Mouse (Mus musculus): ENCODE measurements around the gene Gm10720.
"Not testable (repeated sequence)": the region's sequence is repeated elsewhere in the genome, so short reads cannot be mapped to it uniquely, and the experiment has no call there.

GRCm38 (mm10) chr9:3022316-3023008 is 7.0 kb downstream of the Gm10720 start:
- not testable (repeated sequence) for TF ChIP-seq CTCF, EP300 (IDR thresholded peaks at IDR 0.05; ENCODE audit: low read depth)

All from heart, postnatal 0 days (tissue).